Mouse (Mus musculus) Muller cell, postnatal 12 days (primary cell): ENCODE data around the gene Epha6.

ENCODE experiments used
- DNase-seq: peaks from one replicate; pipeline ENCODE4 v3.0.0-alpha.2; 2015; ENCODE audit errors: inconsistent ontology term

The Epha6 gene

DNA sequence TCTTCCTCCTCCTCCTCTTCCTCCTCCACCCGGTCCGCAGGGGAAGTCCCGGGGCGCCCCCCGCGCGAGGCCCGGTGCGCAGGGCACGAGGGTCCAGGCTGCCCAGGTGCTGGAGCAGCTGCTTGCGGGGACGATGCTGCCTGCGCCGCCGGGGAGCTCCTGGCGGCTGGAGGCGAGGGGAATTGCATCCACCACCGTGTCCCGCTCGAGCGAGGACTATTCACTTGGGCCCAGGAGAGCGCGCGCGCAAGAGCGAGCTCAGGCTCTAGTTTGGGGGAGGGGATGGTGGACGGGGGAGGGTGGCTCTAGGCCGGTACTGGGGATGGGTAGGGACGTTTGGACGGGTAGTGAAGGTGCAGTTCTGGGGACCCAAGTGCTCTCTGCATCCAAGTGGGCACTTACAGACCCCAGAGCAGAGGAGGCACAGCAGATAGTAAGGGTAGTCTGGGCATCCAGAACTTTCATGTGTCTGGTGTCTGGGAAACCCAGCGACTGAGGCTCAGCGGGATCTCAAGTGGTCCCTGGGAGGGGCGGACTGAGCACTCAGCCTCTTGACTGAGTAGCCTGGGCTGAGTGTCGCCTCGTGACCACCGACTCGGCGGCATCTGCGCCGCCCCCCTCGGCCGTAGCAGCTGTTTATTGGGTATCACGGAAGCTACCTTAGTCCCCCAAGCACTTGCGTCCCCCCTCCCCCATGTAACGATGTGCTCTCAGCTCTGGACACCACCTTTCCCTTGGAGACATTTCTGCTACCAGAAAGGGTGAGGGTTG is at the start of gene Epha6:
Gene Epha6, minus strand, starts transcription at position 471 of the 771 bp plus-strand sequence.
- DNase-seq, result peak; percentile 43

DNA sequence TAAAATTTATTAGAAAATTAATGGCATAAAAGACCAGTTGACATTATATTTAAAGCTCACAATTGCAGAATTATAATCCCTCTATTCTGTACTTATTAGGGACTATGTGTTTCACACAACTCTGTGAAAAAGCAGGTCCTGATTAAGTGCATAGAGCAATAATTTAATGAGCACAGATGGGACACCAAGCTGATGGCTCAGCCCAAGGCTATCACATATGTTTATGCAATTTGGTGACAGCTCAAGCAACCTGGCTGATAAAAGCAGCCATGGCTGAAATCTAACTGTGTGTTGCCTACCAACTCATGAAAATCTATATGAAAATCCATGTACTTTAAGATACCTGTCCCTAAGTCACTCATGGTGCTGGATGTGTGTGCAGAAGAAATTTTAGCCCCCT is 46.4 kb upstream of the Epha6 start:
- no peak for DNase-seq

DNA sequence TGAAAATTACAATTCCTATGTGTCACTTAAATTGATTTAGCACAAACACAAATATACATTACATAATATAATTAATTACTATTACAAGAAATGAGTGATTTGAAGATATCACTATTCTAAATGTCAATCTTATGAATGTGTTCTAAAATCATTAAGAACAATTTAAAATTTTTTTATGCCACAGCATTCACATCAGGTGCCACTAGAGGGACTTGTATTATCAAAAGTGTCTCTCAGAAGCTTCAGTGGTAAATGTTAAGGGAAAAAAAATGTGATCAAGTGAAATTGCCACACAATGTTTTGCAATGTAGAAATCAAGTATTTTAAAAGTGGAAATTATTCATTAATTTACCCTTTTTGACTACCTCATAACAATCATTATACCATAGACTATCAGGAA is 22.8 kb upstream of the Epha6 start:
- DNase-seq, result peak; percentile 4

DNA sequence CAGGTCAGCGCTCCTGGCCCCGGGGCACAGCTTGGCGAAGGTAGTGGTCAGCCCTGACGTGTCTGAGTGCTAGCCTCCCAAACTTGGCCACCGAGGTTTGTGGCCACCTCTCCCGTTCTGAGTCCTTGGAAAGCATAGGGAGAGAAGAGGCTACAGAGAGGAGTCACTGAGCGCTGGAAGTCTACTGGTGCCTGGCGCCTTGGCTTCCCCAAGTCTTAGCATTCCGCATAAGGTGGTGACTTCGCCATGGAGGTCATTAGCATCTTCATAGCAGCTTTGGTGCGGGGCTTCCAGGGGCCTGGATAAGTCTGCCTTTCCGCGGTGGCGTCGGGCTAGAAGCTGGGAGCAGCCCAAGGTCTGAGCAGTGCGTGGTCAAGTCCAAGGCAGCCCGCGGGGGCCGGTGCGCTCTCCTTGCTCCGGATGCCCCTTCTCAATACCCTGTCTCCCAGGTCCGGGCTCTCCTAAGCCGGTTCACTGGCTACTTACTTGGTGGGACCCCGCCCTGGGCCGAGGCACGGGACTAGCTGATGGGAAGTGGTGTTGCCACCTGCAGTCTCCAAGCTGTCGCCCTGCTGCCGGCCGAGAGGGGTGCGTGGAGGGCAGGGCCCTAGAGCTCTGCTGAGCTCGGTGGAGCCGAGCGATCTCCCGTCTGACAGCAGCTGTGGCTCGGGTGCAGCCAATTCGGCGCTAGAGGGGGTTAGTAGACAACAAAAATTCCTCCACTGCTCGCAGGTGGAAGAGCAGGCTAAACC is 677 bp upstream of the Epha6 start:
- DNase-seq, result peak; percentile 73

DNA sequence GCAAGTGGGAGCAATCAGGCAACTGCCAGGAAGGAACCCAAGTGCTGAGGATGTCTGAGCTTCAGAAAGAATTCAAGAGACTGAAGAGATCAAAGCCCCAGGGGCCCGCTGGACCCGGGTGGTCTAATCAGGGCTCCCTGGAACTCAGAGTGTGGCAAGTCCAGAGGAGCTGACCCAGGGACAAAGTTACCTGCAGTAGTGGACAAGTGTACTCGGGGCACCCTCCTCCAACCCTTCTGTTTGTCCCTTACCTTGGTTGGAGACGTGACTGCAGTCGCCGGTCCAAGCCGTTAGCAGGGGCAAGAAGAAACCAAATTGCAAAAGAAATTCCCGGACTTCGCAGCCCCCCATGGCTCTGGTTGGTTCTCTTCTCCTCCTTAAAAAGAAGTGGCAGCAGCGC is 718 bp downstream of the Epha6 start:
- DNase-seq, result no peak

DNA sequence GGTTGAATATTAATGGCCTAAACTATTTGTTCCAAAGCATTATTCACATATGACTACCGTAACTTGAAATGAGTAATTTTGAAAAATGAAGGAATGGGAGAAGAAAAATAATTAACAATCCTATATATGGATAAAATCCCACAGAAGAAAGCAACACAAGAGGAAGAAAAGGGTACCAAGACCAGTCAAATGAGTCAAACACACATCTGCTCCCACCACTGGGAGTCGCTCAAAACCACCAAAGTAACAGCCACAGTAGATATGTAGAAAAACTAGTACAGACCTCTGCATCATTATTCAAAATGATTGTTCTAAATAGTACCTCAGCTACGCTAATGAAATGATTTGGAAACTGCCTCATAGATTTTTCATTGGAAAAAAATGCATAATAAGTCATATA is 20.0 kb downstream of the Epha6 start:
- no peak for DNase-seq

DNA sequence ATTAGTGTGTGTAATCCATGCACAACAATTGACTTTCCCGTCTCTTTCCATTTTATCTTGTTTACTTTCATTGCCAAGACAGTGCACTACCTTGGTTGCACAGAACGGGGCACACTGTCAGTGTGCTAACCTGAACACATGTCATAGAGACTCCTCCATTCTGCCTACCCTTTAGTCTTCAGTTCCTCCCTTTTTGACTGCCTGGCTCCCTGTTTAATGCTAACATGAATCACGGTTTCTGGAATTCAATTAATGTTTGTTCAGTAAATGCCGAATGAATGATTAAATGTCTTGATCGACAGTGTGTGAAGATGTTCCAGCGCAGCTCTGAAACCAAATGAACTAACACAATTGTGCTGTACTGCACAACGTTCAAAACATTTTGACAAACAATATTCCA is 20.6 kb downstream of the Epha6 start:
- DNase-seq, result no peak

DNA sequence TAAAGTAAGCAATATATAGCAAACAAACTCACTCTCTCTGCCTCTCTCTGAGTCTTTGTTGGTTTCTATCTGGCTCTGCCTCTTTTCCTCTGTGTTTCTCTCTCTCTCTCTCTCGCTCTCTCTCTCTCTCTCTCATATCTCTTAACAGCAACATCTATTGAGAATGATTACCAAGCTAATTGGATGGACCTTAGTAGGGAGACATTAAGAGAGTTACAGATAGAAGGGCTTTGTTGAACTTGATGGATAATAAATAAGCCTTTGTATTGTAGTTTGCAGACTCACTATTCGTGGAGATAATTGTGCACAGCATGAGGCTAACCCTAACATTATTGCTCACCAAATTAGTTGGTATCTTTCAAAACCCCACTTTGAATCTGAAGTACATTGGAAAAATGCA is 34.8 kb downstream of the Epha6 start:
- DNase-seq, result peak; percentile 52

DNA sequence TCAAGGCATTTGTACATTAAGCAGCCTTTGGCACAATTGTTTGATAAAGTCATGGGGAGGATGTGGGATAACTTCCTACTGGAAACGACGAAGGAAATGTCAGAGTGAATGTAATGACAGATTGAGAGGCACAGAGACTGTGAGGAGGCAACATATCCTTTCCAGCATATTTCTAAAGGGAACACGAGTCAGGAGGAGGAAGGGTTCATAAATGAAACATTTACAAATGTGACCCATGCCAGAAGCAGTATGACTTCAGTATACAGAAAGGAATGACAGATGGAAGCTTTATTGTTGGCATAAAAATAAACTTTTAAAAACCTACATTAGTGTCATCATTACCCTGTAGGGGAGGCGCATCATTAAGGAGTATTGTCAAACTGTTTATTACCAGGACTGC is 60.9 kb downstream of the Epha6 start:
- no peak for DNase-seq

DNA sequence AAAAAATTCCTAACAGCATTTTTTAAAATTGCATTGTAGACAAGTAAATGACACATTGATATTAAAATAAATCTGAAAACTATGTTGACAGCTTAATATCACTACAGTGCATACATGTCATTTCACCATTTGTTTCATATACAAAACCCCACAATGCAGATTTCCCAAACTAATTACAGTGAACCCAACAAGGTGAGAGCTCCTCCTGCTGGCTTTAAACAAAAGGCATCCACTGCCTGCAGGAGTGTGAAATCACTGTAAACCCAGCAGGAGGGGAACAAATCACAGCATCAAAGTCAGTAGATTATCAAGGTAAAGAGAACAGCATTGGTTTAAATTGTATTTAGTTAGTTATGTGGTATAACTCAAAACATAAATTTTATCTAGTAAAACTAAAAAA is 67.1 kb downstream of the Epha6 start:
- peak; percentile 8 for DNase-seq

DNA sequence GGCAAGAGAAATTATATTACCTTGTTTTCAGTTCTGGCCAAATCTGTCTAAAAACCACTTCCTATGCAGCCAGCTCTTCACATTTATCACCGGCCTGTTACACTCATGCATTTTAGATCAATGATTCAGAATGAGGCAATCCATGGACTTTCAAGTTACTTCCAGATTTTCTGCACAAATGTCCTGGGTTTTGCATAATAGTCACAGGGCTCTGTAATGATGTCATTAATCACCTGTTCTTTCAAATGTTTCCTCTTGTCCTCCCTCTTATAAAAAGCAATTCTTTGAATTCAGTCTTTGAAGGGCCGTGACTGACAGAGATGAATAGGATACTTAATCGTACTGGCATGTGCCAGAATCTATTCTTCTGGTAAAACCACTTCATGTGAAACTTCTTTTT is 95.6 kb downstream of the Epha6 start:
- no peak for DNase-seq

DNA sequence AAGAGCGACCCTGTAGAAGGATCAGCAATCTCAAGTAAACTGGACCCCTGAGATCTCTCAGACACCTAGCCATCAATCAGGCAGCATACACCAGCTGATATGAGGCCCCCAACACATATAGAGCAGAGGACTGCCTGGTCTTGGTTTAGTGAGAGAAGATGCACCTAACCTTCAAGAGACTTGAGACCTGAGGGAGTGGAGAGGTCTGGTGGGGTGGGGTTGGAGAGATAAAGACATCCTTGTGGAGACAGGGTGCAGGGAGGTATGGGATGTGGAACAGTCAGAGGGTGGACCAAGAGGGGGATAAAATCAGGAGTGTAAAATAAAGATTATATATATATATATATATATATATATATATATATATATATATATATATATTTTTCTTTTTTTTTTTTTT is 105.8 kb downstream of the Epha6 start:
- no peak for DNase-seq

DNA sequence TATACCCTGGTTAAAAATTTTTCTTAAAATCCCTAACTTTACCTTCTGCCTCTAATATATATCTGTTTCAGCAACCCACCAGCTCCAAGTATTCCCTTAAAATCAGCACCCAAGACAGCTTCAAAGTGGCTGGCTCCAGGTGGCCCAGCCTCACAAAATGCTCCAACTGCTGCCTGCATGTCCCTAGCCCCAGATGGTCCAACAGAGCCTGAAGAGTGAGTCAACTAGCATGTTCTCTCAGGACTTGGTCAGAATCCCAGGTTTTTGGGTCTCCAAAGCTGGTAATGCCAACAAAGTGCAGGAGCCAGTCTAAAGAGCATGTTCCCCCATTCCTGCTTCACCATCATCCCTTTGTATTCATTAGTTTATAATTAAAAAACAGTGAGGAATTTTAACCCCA is 129.6 kb downstream of the Epha6 start:
- DNase-seq, result no peak

DNA sequence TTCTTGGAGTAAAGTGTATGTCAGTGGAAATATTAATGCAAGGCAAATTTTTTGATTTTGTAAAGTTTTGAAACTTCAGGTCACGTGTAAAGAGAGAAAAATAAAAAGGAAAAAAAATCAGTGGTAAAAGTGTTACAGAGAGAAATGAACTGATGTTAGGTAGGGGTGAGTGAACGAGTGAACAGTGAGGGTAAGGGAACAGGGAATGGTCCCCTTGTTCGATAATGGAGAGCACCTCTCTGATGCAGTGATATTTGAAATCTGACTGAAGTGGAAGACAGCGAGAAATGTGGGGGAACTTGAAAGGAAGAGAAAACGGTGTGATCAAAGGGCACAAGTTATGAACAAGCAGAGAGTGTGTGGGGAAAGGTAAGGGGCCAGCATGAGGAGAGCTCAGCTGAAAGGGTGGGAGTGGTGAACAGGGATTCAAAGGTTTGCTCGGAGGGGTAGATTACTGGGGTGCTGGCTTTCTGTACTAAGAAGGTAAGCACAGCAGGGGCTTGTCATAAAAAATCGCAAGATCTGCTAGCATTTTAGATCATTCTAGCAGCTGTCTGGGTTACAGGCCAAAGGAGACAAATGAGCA is 137.0 kb downstream of the Epha6 start:
- DNase-seq, result no peak

DNA sequence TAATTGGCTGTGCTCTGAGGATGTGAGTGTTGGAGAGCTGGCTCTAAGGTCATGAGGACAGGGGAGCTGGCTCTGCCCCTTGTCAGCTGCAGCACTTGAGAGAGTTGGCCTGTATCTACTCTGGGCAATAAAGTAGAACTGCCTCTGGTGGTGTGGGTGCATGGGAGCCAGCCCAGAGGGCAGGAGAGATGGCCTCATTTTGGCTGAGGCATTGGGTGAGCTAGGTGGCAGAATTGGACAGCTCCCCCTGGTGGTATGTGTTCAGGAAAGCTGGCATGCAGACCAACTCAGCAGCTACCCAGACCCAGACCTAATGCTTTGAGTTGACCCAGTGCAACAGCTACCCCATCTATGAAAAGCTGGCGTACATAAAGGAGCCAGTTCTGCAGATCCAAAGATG is 170.0 kb downstream of the Epha6 start:
- peak; percentile 19 for DNase-seq

DNA sequence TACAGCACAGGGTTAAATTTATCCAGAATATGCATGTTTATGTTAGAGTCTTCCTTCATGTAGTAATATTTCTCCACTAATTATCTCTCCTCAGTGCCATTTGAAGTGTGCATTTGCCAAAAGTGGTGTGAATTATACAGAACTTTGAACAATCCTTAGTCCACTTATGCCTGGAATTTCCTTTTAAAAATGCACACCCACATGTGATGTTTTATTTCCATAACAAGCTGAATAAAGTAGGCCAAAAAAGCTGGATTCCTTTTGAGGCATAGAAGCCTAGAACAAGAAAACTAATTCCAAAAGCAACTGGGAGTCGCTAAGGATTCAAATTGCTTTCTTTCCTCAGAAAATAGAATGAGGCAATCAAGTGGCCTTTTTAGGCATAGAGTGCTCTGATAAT is 171.1 kb downstream of the Epha6 start:
- no peak for DNase-seq

DNA sequence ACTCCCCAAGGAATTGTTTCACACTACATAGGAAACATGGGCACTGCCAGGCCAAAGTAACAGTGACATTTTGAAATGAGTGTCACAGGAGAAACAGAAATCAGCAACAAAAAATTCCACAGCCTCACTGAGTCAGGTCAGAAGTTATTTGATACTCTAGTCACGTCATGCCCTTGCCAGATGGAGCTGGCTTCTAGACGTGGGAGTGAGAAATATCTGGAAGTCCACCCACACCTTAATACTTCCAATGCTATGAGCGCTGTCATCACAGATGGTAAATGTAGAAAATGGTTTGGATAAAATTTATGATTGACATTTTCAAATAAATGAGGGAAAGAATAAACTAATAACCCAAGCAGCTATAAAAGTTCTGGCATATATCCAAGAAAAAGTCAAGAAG is 210.0 kb downstream of the Epha6 start:
- no peak for DNase-seq

DNA sequence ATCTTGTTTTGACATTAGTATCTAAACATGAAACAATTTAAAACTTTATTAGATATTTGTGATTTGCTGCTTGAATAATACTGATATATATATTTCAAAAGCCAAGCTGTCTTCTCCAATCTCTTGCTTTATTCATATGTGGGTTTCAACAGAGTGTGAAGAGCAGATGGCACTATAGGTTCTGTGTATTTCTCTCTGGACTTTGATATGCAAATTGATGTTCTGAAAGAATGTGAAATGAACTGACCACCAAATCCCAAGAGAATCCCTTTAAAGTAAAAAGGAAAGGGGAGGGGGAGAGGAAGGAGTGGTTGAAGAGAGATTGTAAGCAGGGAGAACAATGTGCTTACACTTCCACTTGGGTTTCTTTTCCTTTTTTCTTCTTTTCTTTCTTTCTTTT is 212.4 kb downstream of the Epha6 start:
- DNase-seq, result no peak

DNA sequence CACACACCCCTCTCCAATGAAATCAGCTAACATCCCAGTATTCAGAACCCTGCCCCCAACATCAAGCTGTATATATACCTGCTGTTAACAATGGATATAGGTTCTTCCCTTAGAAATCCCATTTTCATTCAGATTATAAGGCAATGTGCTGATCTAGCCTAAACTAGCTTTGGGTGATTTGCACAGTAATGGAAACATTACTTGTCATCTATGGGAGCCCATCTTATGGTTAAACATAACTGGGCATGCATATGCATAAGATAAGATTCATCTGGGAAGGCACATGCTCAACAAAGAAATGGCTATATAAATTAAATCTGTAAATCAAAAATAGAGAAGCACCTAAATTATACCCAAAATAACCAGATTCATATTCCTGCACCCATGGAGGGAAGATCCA is 230.2 kb downstream of the Epha6 start:
- DNase-seq, result no peak

DNA sequence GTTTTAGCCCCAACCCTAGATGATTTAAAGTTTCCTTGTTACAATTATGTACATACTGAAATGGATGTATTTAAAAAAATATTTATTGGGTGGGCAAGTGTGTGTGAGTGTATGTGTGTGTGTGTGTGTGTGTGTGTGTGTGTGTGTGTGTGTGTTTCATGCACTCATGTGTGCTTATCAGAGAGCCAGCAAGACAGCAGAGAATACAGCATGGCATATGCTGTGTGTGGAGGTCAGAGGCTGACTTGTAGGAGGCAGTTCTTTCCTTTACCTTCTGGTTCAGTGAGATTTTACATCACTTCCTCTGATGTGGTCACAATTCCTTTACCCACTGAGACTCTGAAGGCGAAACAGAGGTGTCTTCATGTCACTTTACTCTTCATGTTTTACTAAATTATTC is 321.4 kb downstream of the Epha6 start:
- DNase-seq, result no peak

DNA sequence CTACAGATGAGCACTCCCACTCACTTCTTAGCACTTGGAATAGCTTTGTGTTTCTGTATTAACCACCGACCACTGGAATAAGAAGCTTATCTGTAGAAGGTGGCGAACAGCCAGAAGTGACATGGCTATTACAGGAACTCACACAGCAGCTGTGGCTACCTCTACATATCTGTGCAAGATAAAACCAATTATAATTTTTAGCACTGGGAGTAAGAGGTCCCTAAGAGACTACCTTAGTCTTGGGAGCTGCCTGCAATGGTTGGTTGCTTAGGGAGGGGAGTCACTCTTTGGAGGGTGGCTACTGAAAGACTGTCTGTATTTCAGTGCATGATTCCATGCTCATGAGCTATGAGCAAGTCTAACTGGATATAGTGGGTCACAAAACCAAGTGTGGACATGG is 331.2 kb downstream of the Epha6 start:
- DNase-seq, result no peak

DNA sequence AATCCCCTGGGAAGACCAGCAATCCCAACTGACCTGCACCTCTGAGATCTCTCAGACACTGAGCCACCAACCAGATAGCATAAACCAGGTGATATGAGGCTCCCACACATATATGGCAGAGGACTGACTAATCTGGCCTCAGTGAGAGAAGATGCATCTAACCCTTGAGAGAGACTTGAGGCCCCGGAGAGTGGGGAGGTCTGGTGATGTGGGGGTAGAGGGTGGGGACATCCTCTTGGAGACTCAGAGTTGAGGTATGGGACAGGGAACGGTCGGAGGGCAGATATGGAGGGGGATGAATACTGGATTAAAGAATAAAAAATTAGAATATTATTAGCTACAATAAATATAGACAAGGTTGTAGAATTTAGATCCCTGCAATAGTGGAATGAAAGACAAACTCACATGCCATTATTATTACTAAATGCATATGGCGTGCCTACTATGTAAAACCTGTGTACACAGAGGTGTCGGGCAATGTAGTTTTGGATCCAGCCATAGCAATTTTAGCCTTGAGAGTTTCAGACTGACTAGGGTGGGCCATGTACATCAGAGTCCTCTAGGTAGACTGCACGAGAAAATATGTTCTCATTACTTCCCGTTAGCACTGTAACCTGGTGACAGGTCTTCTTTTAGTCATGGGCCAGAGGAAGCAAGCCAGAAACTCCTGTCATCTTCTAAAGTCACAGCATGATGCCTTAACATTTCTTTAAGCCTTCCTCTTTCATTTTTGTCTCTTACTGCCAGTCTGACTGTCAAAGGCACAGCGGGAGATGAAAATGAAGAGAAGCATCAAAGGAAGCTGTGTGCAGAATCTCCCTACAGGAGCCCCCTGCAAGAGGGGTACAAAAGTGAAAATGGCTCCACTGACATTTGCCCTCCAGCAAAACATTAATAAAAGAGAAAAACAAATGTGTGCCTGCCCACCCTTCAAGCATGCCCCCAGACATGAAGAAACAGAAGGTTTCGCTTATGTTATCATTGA is 338.7 kb downstream of the Epha6 start:
- DNase-seq, result no peak
